Mouse (Mus musculus) stomach, postnatal 0 days (tissue): ENCODE data around the gene Lrrc25.

Experiments
- CTCF ChIP-seq: IDR thresholded peaks from 2 replicates; pipeline ENCODE4 v1.5.1; 2016; ENCODE audit warnings: antibody characterized with exemption, low read depth, mild to moderate bottlenecking, moderate library complexity
- EP300 ChIP-seq: optimal IDR thresholded peaks from 2 replicates; pipeline ENCODE3; 2016; ENCODE audit warnings: antibody characterized with exemption

DNA sequence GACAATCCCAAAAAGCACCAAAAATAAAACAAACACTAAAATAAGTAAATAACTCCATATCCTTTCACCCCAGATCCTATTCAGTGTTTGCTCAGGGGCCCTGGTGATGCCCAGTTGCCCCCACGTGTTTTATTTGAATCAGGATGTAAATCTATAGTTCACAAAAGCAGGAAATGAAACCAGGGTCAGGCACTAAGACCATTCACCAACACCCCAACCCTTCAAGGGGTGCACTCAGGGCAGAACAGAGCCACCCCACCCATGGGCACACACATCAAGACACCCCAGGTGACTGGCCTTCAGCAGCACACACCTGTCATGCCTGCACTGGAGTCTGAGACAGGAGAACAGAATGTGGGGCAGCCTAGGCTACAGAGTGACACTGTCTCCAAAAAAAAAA lies 38.2 kb downstream of the Lrrc25 start:
- TF ChIP-seq CTCF (no peak), EP300 (no peak)
